Mouse (Mus musculus) kidney, adult 18-20 months (tissue): ENCODE measurements around the gene Ndufa13.

Experiments used
- DNase-seq: peaks from one replicate; pipeline ENCODE4 v3.0.0; 2021

Gene Ndufa13

GRCm38 (mm10) chr8:69877992-69878391 lies 24.4 kb downstream of the Ndufa13 start:
- DNase-seq: no peak

GRCm38 (mm10) chr8:69877396-69877795 lies 25.0 kb downstream of the Ndufa13 start:
- DNase-seq: no peak

- no peak for DNase-seq
Measured at GRCm38 (mm10) chr8:69876967-69877366, 25.4 kb downstream of the Ndufa13 start.

GRCm38 (mm10) chr8:69876097-69876496 lies 26.3 kb downstream of the Ndufa13 start:
- no peak for DNase-seq

- no peak for DNase-seq
Measured at GRCm38 (mm10) chr8:69874654-69875053, 27.7 kb downstream of the Ndufa13 start.

GRCm38 (mm10) chr8:69874155-69874554 lies 28.2 kb downstream of the Ndufa13 start:
- peak; percentile 80 for DNase-seq

GRCm38 (mm10) chr8:69870907-69871306 lies 31.5 kb downstream of the Ndufa13 start:
- DNase-seq: no peak

- DNase-seq: no peak
Measured at GRCm38 (mm10) chr8:69870003-69870765, 32.2 kb downstream of the Ndufa13 start.

- peak; percentile 43 for DNase-seq
Measured at GRCm38 (mm10) chr8:69867696-69868326, 34.5 kb downstream of the Ndufa13 start.

- DNase-seq: no peak
Measured at GRCm38 (mm10) chr8:69864180-69864579, 38.2 kb downstream of the Ndufa13 start.

- DNase-seq: no peak
Measured at GRCm38 (mm10) chr8:69863387-69864020, 38.9 kb downstream of the Ndufa13 start.

- DNase-seq: no peak
Measured at GRCm38 (mm10) chr8:69861251-69861650, 41.1 kb downstream of the Ndufa13 start.

- DNase-seq: no peak
Measured at GRCm38 (mm10) chr8:69860807-69861206, 41.6 kb downstream of the Ndufa13 start.

GRCm38 (mm10) chr8:69853869-69854268 lies 48.5 kb downstream of the Ndufa13 start:
- no peak for DNase-seq

- DNase-seq: no peak
Measured at GRCm38 (mm10) chr8:69850926-69851506, 51.3 kb downstream of the Ndufa13 start.

GRCm38 (mm10) chr8:69849899-69850298 lies 52.5 kb downstream of the Ndufa13 start:
- DNase-seq: no peak

GRCm38 (mm10) chr8:69848951-69849350 lies 53.4 kb downstream of the Ndufa13 start:
- DNase-seq: no peak

- DNase-seq: no peak
Measured at GRCm38 (mm10) chr8:69847167-69848065, 54.9 kb downstream of the Ndufa13 start.
